Mouse (Mus musculus) heart, postnatal 0 days (tissue): ENCODE measurements around the gene Cacnb1.

Experiments
- CTCF ChIP-seq: IDR thresholded peaks from 2 replicates; pipeline ENCODE4 v1.5.1; 2016; ENCODE audit warnings: antibody characterized with exemption, control low read depth, low read depth
- EP300 ChIP-seq: IDR thresholded peaks from 2 replicates; pipeline ENCODE4 v1.6.1; 2016; ENCODE audit warnings: antibody characterized with exemption, low read depth

DNA sequence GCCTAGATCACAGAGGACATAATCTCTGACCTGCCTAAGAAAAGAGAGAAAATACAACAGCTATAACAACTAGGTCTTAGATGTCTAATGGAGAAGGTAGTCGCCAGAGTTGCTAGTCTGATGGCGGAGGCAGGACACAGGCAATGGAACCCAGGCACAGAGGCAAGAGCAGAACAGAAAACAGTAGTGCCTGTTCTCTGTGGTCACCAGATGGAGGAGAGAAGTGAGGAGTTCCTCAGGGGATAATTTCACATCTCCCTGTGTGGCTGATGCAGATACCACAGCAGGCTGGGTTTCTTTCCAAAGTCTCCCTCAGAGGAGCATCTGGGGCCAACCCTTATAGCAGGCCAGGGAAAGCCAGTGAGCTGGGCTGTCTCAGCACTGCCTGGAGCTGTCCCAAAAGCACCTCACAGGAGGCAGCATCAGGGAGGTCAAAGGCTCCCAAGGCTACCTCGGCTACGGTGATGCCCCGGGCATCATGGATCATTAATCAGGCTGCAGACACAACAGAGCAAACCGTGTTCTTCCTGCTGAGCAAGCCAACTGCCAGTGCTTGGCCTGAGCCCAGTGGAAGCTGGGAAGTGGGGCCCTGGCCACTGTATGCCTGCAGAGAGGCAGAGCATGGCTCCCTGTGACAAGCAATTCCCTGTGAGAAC, 65.8 kb downstream of the Cacnb1 start:
- TF ChIP-seq CTCF (no peak), EP300 (no peak)
